Mouse (Mus musculus) forebrain, embryonic 15.5 days (tissue): ENCODE measurements at regions not wholly inside any gene's neighbourhood (a gene's known extent, or its start where the extent isn't known, plus 50 kb on each side); places are given as distances from the start of the nearest gene placed in this dataset.

Experiments used
- ATAC-seq: fragments of 200-750 bp; cut with Nextera tagmentation; replicated peaks from 2 replicates; pipeline ENCODE4 v1.8.0; 2017; ENCODE audit warnings: mild to moderate bottlenecking, moderate TSS enrichment, moderate library complexity
- H3K27ac ChIP-seq: fragments of 300-500 bp; sonication (generic); replicated peaks from 2 replicates; pipeline ENCODE4 v1.5.1; 2015; ENCODE audit warnings: mild to moderate bottlenecking, inconsistent platforms
- H3K27me3 ChIP-seq: fragments of 300-500 bp; sonication (generic); 2 replicates; pipeline ENCODE4 v1.6.1; 2015; ENCODE audit warnings: inconsistent platforms
- H3K36me3 ChIP-seq: fragments of 300-500 bp; sonication (generic); 2 replicates; pipeline ENCODE4 v1.6.1; 2015; ENCODE audit warnings: mild to moderate bottlenecking, inconsistent platforms
- H3K4me1 ChIP-seq: fragments of 300-500 bp; sonication (generic); 2 replicates; pipeline ENCODE4 v1.6.1; 2015; ENCODE audit warnings: inconsistent platforms
- H3K4me2 ChIP-seq: fragments of 300-500 bp; sonication (generic); replicated peaks from 2 replicates; pipeline ENCODE4 v1.6.1; 2015; ENCODE audit warnings: mild to moderate bottlenecking, inconsistent platforms
- H3K4me3 ChIP-seq: fragments of 300-500 bp; sonication (generic); 2 replicates; pipeline ENCODE4 v1.5.1; 2015; ENCODE audit warnings: mild to moderate bottlenecking, inconsistent platforms
- H3K9ac ChIP-seq: fragments of 300-500 bp; sonication (generic); replicated peaks from 2 replicates; pipeline ENCODE4 v1.6.1; 2015; ENCODE audit warnings: mild to moderate bottlenecking, inconsistent platforms
- H3K9me3 ChIP-seq: fragments of 300-500 bp; sonication (generic); 2 replicates; pipeline ENCODE4 v1.6.1; 2016; ENCODE audit warnings: inconsistent platforms
- WGBS: fragments of 180-500 bp; shearing (Covaris S2); methylation state at CpG from one replicate; pipeline ENCODE4 v1.1.7; 2015; ENCODE audit warnings: mixed read lengths; 5-methylcytosine and 5-hydroxymethylcytosine counted together

DNA sequence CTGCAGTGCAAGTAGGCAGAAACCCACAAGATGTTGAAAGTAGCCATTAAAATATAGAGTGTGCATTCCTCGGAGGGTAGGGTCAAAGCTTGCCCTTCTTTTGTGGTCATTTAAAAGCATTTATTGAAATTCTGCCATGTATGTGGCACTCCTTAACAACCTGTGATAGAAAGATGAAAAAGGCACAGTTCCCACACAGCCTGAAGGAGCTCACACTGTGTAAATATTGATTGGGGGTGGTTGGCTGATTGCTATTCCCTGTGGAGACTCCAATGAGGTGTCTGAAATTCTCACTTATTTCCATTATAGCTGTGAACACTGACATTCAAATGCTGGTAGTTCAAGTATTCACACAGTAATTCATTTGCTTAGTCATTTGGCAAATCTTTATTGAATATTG lies 157.0 kb upstream of the Chl1 start:
- H3K36me3 ChIP-seq: no peaks in the 10 kb centered on the region
- ATAC-seq: peak; percentile 78
- H3K4me3 ChIP-seq: no peak overlapping the region
- no peaks in the 10 kb centered on the region for H3K9me3 ChIP-seq
- no peak overlapping the region for H3K4me2 ChIP-seq
- WGBS: 40% methylated on average over 1 of the region's 1 CpGs
- H3K27ac ChIP-seq: peak overlapping the region; percentile 32; the same call in 1 of the 2 replicates
- no peak overlapping the region for H3K9ac ChIP-seq
- H3K4me1 ChIP-seq: peaks cover 22% of the 10 kb centered on the region
- H3K27me3 ChIP-seq: no peaks in the 10 kb centered on the region

DNA sequence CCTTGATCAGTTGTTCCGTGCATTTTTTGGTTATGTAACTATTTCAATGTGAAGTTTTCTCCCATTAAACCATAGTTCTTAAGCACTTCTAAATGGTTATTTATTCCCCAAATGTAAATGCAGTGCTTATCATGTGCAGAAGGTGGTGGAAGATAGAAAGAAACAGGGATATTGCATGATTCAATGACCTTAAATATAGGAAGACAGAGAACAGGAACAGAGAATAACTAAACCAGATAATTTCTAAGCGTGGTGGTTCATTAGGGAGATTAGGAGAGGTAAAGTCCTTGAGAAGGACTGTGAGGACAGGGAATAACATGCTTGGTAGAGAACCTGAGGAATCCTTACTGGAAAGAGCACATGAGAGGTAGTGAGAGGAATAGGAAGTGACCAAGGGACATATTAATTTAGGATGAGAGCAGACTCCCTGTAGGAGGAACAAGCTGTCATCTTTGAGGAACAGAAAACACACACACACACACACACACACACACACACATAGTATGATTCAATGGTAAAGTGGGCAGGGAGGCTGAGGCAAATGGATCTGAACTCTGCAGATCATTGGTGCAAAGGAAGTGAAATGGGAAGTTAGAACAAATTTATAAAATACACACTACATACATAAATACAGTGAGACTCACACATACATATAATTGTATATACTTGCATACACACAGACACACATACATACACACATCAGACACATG lies 143.4 kb upstream of the Chl1 start:
- H3K4me2 ChIP-seq: no peak overlapping the region
- WGBS: 74% methylated on average over 2 of the region's 2 CpGs
- H3K4me1 ChIP-seq: no peaks in the 10 kb centered on the region
- ATAC-seq: no peak
- H3K27me3 ChIP-seq: no peaks in the 10 kb centered on the region
- H3K4me3 ChIP-seq: no peak overlapping the region
- H3K27ac ChIP-seq: no peak overlapping the region
- H3K9ac ChIP-seq: no peak overlapping the region
- no peaks in the 10 kb centered on the region for H3K36me3 ChIP-seq
- H3K9me3 ChIP-seq: no peaks in the 10 kb centered on the region

DNA sequence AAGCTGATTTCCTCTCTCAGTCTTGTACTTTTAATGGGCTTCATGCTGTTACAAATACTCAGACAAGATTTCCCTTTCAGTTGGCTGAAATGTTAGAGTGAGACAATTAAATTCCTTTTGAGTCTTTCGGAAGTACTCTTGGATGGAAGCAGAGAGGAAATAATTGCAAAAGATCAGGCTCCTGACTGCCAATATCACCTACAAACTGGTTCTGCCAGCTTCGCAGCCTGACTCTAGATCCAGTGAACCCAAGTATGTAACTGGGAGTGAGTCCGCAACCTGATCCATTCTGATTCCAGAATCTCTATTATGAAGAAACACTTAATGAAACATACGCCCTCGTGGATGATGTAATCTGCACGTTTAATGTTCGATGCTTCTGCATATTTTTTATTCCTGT lies 135.4 kb upstream of the Chl1 start:
- Histone ChIP-seq H3K27me3 (no peaks in the 10 kb centered on the region), H3K4me1 (no peaks in the 10 kb centered on the region), H3K36me3 (no peaks in the 10 kb centered on the region), H3K9ac (no peak overlapping the region), H3K27ac (no peak overlapping the region), H3K4me2 (no peak overlapping the region), H3K4me3 (no peak overlapping the region), H3K9me3 (no peaks in the 10 kb centered on the region)
- no peak for ATAC-seq
- 73% methylated on average over 7 of the region's 7 CpGs for WGBS

DNA sequence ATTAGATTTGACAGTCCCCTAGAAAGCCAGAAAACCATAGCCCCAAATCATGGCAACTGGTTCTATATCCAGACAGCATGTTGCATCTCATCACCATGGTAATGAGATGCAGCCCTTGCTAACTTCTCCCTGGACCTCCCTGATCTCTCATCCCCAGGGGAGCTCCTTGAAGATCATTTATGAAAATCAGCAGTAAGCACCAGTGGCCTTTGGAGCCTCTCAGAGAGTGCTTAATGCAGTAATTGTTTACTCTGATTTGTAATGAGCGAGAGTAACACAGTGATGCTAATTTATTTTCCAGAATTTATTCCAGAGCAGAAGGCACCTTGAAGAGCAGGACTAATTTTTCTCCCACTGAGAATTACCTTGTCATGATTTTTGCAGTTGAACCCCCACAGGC lies 133.1 kb upstream of the Chl1 start:
- Histone ChIP-seq H3K4me3 (no peak overlapping the region), H3K27me3 (no peaks in the 10 kb centered on the region), H3K4me1 (peaks cover 20% of the 10 kb centered on the region), H3K4me2 (no peak overlapping the region), H3K9me3 (no peaks in the 10 kb centered on the region), H3K27ac (no peak overlapping the region), H3K9ac (no peak overlapping the region), H3K36me3 (no peaks in the 10 kb centered on the region)
- ATAC-seq: 0 out of 2 replicates have a peak, but pooled peaks have one; percentile 18
- WGBS: 38% methylated on average over 1 of the region's 1 CpGs

DNA sequence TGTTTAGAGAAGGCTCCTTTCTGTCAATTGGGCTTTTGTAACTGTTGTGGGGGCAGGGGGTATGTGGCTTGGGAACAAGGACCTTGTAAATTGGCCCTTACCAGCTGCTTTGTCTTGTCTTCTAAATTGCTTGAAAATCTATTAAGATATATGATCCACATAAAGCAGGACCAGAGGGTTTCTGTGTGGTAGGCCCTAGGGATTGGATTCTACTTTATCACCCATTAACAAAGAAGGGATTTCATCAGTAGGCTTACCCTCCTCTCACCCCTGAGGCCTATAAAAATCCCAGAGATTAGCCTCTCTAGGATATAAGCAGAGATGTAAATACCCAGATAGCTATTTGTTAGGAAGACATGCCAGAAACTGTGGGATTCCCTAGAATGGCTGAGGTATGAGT lies 132.3 kb upstream of the Chl1 start:
- Histone ChIP-seq H3K27ac (no peak overlapping the region), H3K4me2 (no peak overlapping the region), H3K9ac (no peak overlapping the region), H3K9me3 (no peaks in the 10 kb centered on the region), H3K4me3 (no peak overlapping the region), H3K36me3 (no peaks in the 10 kb centered on the region), H3K4me1 (peaks cover 24% of the 10 kb centered on the region), H3K27me3 (no peaks in the 10 kb centered on the region)
- ATAC-seq: no peak

DNA sequence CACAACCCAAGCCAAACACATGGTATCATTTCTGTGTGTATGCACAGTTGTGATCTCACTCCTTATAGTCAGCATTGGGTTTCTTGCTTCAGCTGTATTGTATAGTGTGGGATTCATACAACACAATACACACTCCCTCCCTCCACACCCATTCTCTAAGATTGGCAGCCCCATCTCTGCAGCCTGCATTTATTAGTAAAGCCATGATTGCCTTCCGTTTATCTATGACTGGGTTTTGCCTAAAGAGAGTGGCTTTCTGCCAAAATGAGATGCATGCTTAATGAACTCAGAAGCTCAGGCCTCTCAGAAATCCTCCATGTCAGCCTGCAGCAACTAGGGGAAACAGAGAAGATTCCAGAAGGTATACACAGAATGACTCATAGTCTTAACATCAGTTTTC lies 129.4 kb upstream of the Chl1 start:
- Histone ChIP-seq H3K4me2 (no peak overlapping the region), H3K4me1 (peaks cover 24% of the 10 kb centered on the region), H3K27ac (peak overlapping the region; percentile 68), H3K36me3 (no peaks in the 10 kb centered on the region), H3K4me3 (no peak overlapping the region), H3K27me3 (no peaks in the 10 kb centered on the region), H3K9me3 (no peaks in the 10 kb centered on the region), H3K9ac (no peak overlapping the region)
- peak; percentile 89 for ATAC-seq
- WGBS: 5% methylated on average over 1 of the region's 1 CpGs

DNA sequence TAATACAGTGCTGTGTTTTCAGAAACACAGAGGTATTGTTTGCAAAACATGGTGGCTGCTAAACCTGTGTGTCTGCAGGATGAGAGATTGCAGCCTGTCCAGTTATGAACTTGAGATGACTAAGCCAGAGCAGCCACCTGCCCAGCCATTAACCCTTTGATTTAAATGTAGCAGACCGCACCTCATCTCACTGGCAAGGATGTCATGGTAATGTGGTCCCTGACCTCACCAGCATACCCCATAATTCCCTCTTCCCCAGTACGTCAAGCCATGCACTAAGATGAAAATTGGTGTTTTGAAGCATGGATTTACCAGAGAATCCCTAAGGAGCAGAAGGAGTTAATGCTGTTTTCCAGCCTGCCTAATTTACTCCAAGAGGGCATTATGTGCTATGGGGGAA lies 128.5 kb upstream of the Chl1 start:
- no peaks in the 10 kb centered on the region for H3K27me3 ChIP-seq
- ATAC-seq: no peak
- H3K4me2 ChIP-seq: no peak overlapping the region
- no peaks in the 10 kb centered on the region for H3K36me3 ChIP-seq
- no peak overlapping the region for H3K27ac ChIP-seq
- WGBS: 74% methylated on average over 2 of the region's 2 CpGs
- no peak overlapping the region for H3K9ac ChIP-seq
- H3K9me3 ChIP-seq: no peaks in the 10 kb centered on the region
- H3K4me1 ChIP-seq: peaks cover 24% of the 10 kb centered on the region
- no peak overlapping the region for H3K4me3 ChIP-seq

DNA sequence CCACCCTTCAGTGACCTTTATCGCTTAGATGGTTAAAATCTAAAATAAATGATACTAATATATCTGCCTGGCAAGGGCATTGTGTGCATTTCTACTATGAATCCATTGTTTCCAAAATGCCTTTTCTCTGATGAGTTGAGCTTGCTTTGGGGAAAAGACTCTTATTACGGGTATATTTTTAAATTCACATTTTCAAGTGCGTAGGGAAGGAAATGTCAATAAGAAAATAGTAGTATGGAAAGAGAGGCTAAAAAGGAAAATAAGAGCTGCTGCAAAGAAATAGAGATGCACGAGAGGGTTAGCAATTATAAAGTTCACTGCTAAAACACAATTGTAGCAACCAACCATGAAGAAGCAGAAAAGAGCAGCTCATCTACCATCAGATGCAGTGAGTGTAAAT lies 123.8 kb upstream of the Chl1 start:
- Histone ChIP-seq H3K27ac (no peak overlapping the region), H3K4me1 (peaks cover 11% of the 10 kb centered on the region), H3K9me3 (no peaks in the 10 kb centered on the region), H3K27me3 (no peaks in the 10 kb centered on the region), H3K9ac (no peak overlapping the region), H3K36me3 (no peaks in the 10 kb centered on the region), H3K4me3 (no peak overlapping the region), H3K4me2 (no peak overlapping the region)
- 65% methylated on average over 4 of the region's 4 CpGs for WGBS
- no peak for ATAC-seq

DNA sequence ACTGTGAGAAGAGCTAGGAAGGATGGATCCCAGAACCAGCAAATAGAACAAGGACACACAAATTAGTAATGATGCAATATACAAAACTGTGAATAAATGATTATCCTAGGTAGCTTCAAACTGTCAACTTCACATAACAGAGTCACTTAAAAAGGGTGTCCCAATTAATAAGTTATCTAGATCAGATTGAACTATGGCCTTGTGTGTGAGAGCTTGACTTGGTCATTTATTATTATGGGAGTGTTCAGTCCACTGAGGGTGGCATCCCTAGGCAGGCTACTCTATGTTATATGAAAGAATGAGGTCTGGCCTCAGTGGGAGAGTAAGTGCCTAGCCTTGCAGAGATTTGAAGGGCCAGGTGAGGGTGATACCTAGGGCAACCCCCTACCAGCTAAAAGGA lies 104.4 kb upstream of the Chl1 start:
- no peaks in the 10 kb centered on the region for H3K36me3 ChIP-seq
- no peaks in the 10 kb centered on the region for H3K27me3 ChIP-seq
- no peak overlapping the region for H3K4me2 ChIP-seq
- H3K27ac ChIP-seq: no peak overlapping the region
- no peak overlapping the region for H3K9ac ChIP-seq
- no peak for ATAC-seq
- H3K4me3 ChIP-seq: no peak overlapping the region
- no peaks in the 10 kb centered on the region for H3K9me3 ChIP-seq
- no peaks in the 10 kb centered on the region for H3K4me1 ChIP-seq

DNA sequence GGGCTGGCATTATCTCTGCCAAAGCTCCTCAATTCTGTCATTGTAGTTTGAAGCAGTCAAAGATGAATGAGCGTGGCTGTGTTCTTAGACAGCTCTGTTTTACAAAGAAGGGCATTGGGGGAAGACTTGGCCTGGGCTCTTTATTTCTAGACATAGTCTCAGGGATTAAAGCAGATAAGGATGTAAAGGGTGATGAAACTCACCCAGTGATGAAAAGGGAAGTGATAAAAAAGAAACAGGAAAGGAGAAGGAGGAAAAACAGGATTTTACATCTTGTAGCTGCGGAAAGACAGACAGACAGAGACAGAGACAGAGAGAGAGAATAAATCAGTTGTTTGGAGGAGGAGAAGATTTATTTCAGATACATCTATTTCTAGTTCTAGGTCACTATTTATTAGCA lies 95.5 kb upstream of the Chl1 start:
- Histone ChIP-seq H3K27ac (no peak overlapping the region), H3K4me3 (no peak overlapping the region), H3K9me3 (no peaks in the 10 kb centered on the region), H3K9ac (no peak overlapping the region), H3K4me1 (no peaks in the 10 kb centered on the region), H3K27me3 (no peaks in the 10 kb centered on the region), H3K4me2 (no peak overlapping the region), H3K36me3 (no peaks in the 10 kb centered on the region)
- 75% methylated on average over 2 of the region's 2 CpGs for WGBS
- no peak for ATAC-seq

DNA sequence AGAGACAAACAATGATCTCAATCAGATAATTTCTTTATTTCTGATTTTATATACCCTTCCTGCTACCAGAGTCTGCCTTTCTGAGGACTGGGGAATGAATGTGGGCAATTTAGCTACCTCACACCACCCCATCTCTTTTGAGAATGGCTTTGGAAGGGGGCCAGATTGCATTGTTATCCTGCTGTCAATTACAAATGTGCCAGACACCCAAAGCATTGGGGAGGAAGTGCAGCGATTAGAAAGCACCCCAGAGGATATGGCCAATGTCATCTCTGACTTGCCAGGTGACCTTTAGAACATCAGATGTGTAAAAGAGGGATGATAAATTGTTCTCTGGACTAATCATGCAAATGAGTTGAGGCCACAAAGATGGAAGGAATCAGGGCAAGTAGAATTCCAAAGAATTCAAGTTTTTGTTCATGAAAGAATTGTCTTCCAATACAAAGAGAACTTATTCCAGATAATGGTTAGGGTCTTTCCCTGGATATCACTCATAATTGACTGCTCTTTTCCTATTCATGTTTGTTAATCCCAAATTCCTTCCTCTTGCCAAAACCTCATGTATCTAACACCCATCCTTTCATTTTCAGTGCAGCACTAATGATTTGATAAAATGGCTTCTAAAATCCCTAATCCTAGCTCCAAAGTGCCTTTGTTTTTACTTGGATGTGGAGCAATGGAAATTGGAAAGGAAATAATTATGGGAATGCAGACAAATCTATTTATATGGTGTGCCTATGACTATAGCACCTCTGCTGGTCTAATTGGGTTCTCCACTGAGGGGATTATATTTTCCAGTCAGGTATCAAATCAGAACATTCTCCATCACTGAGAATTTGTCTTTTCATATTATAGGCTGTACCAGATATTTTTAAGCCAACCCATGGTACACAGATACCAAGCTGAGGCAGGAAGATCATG lies 89.1 kb upstream of the Chl1 start:
- Histone ChIP-seq H3K9me3 (no peaks in the 10 kb centered on the region), H3K9ac (no peak overlapping the region), H3K27ac (peak overlapping the region; percentile 43; the same call in 1 of the 2 replicates), H3K4me1 (peaks cover 8% of the 10 kb centered on the region), H3K36me3 (no peaks in the 10 kb centered on the region), H3K4me2 (no peak overlapping the region), H3K27me3 (no peaks in the 10 kb centered on the region), H3K4me3 (no peak overlapping the region)
- 12% methylated on average over 1 of the region's 1 CpGs for WGBS
- ATAC-seq: peak; percentile 83

DNA sequence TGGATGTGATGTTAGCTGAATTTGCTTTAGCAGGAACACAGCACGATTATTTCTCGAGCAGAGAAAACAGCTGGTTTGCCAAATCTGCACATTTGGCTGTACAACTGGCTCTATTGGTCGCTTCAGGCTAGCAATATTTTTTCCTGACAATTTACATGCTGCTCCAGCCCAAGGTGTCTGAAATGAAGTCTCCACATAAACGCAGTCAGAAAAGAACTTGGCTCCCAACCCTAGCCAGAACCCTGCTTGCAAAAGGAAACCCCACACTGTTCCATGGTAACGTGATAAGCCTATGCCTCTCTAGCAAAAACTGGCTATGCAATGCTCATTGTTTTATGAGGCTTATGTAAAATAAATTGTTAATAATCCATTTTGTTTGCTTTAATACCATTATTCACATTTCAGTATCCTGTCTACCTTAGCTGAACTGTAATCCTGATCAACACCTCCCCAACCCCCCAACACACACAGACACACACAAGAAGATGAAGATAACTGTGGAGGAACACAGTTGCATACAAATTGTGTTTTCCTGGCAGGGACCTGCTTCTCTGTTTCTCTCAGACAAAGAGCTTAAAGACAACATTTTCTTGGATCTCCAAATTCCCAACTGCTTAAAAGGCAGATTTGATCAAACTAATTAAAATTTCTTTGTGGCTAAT lies 79.3 kb upstream of the Chl1 start:
- Histone ChIP-seq H3K9ac (no peak overlapping the region), H3K4me2 (peak overlapping the region; percentile 14; the same call in 1 of the 2 replicates), H3K36me3 (no peaks in the 10 kb centered on the region), H3K27me3 (no peaks in the 10 kb centered on the region), H3K4me1 (peaks cover 8% of the 10 kb centered on the region), H3K9me3 (no peaks in the 10 kb centered on the region), H3K4me3 (no peak overlapping the region), H3K27ac (peak overlapping the region; percentile 77)
- WGBS: 27% methylated on average over 5 of the region's 5 CpGs
- ATAC-seq: peak; percentile 94
